Mouse (Mus musculus) hindbrain, postnatal 0 days (tissue): Measurements from ENCODE around the gene Dram2. TPM values are rescaled to one million over a fixed set of nuclear protein-coding genes. Genes with fewer than 3 reads are reported as not detected.

Experiments
- ATAC-seq: fragments of 200-750 bp; cut with Nextera tagmentation; 2 replicates; pipeline ENCODE4 v1.8.0; 2017; ENCODE audit warnings: mild to moderate bottlenecking, moderate TSS enrichment, moderate library complexity
- DNase-seq: peaks from one replicate; pipeline ENCODE4 v3.0.0-alpha.2; 2015; ENCODE audit warnings: low spot score
- H3K27ac ChIP-seq: fragments of 300-500 bp; sonication (generic); 2 replicates; pipeline ENCODE4 v1.5.1; 2014; ENCODE audit warnings: mild to moderate bottlenecking
- H3K27me3 ChIP-seq: fragments of 300-500 bp; sonication (generic); 2 replicates; pipeline ENCODE4 v1.6.1; 2014; ENCODE audit warnings: low read length, mixed read lengths; ENCODE audit not compliant: insufficient read depth
- H3K36me3 ChIP-seq: fragments of 300-500 bp; sonication (generic); 2 replicates; pipeline ENCODE4 v1.6.1; 2014; ENCODE audit warnings: low read length, mixed read lengths; ENCODE audit not compliant: insufficient read depth
- H3K4me1 ChIP-seq: fragments of 300-500 bp; sonication (generic); 2 replicates; pipeline ENCODE4 v1.6.1; 2014; ENCODE audit warnings: antibody characterized with exemption, low read length, mixed read lengths; ENCODE audit not compliant: insufficient read depth
- H3K4me2 ChIP-seq: fragments of 300-500 bp; sonication (generic); 2 replicates; pipeline ENCODE4 v1.6.1; 2014; ENCODE audit warnings: low read depth, mild to moderate bottlenecking, low read length, moderate library complexity, mixed read lengths
- H3K4me3 ChIP-seq: fragments of 300-500 bp; sonication (generic); 2 replicates; pipeline ENCODE4 v1.5.1; 2014; ENCODE audit warnings: low read length
- H3K9ac ChIP-seq: fragments of 300-500 bp; sonication (generic); replicated peaks from 2 replicates; pipeline ENCODE4 v1.6.1; 2014; ENCODE audit warnings: mild to moderate bottlenecking, low read length, moderate library complexity, mixed read lengths
- H3K9me3 ChIP-seq: fragments of 300-500 bp; sonication (generic); 2 replicates; pipeline ENCODE4 v1.6.1; 2016; ENCODE audit warnings: low read length, mixed read lengths
- CTCF ChIP-seq: IDR thresholded peaks from 2 replicates; pipeline ENCODE4 v1.5.1; 2016; ENCODE audit warnings: antibody characterized with exemption, control low read depth, low read depth
- WGBS: fragments of 180-500 bp; shearing (Covaris S2); extraction: QIAGEN DNeasy Blood & Tissue Kit; methylation state at CpG from one replicate; pipeline ENCODE4 v1.1.7; 2014; 5-methylcytosine and 5-hydroxymethylcytosine counted together
- polyA plus RNA-seq: library from polyadenylated mRNA; unstranded; fragments of >200 nt; fragmentation: Nextera tagmentation; extraction: Ambion mirVana; gene quantifications from 2 replicates; pipeline ENCODE4 v1.2.1, GENCODE M21; 2015
- total RNA-seq: library from RNA; depleted of rRNA; stranded (reverse); fragments of >200 nt; gene quantifications from 2 replicates; pipeline ENCODE4 v1.2.3, GENCODE M21; 2014

Dram2 gene
- total and polyA plus RNA-seq, 2 experiments from 2014 or later, result 49.9 to 69.6 TPM

DNA sequence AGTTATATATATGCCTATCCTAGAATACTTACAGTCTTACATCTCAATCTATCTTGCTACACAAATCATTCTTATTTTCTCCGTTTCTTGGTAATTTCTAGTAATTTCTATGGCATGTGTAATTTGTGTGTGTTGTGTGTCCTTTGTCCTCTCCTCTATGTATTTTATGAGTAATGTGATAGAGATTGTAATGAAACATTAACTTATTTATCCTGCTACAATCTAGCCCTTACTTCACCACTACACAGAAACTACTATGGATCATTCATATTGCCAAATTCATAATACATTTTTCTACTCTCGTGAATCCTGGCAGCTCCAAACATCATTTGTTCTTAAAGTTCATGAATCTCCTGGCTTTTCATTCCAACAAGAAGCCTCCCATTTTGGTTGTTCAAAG is 19.6 kb upstream of the Dram2 start:
- ATAC-seq, result no peak
- Histone ChIP-seq H3K4me3 (no peak overlapping the region), H3K36me3 (no peaks in the 10 kb centered on the region), H3K9me3 (no peaks in the 10 kb centered on the region), H3K27ac (no peak overlapping the region), H3K4me2 (no peak overlapping the region), H3K4me1 (no peaks in the 10 kb centered on the region), H3K9ac (no peak overlapping the region), H3K27me3 (no peaks in the 10 kb centered on the region)
- DNase-seq, result no peak
- TF ChIP-seq CTCF, result no peak
- WGBS, result 94% methylated on average over 2 of the region's 2 CpGs

DNA sequence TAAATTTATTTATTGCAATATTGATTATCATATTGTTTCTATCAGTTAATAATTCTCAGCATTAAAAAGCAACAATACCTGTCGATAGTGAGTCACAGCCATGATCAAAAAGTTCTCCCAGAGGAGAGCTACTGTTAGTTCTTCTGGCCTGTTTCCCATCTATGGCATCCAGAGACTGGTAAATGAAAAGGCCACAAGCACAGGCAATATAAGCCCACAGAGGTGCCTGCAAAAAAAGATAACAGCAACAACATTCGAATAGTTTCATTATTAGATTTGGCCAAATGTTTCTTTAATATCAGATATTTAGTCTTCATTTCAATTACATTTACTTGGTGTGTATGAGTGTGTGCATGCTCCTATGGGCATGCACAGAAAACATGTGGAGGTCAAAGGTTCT is 14.3 kb upstream of the Dram2 start:
- DNase-seq (no peak), ATAC-seq (no peak)
- Histone ChIP-seq H3K4me3 (no peak overlapping the region), H3K27me3 (no peaks in the 10 kb centered on the region), H3K36me3 (no peaks in the 10 kb centered on the region), H3K27ac (no peak overlapping the region), H3K9ac (no peak overlapping the region), H3K9me3 (no peaks in the 10 kb centered on the region), H3K4me2 (no peak overlapping the region), H3K4me1 (no peaks in the 10 kb centered on the region)
- no peak for TF ChIP-seq CTCF
- 86% methylated on average over 2 of the region's 2 CpGs for WGBS

DNA sequence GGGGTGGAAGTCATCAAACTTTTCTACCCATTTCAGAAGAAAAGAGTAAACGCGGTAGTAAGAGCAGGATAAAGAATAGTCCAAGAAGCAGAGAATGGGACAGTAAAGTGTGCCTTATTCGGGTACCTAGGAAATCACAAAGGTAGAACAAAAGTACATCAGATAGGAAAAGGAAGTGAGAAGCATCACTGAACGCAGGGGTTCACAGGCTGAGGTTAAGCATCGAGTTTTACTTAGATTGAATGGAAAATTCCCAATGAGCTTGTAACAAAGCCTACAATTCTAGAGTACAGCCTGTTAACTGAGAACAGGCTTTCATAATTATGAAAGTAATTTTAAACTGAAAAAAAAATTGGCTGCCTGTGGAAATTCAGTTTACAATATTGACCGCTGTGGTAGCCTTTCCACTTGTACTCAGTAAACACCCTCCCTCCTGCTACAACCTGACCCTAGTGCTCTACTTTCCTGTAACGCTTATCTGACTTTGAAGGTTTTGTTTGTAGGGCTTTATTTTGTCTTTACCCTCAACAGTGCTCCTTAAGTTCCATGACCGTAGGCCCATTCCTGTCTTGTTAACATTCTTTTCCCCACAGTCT is 2.8 kb upstream of the Dram2 start:
- ATAC-seq, result no peak
- Histone ChIP-seq H3K9ac (no peak overlapping the region), H3K4me2 (no peak overlapping the region), H3K27me3 (no peaks in the 10 kb centered on the region), H3K36me3 (no peaks in the 10 kb centered on the region), H3K27ac (no peak overlapping the region), H3K9me3 (no peaks in the 10 kb centered on the region), H3K4me1 (peaks cover 7% of the 10 kb centered on the region; the same call in 1 of the 2 replicates), H3K4me3 (no peak overlapping the region)
- 92% methylated on average over 8 of the region's 8 CpGs for WGBS
- no peak for DNase-seq
- TF ChIP-seq CTCF, result no peak

DNA sequence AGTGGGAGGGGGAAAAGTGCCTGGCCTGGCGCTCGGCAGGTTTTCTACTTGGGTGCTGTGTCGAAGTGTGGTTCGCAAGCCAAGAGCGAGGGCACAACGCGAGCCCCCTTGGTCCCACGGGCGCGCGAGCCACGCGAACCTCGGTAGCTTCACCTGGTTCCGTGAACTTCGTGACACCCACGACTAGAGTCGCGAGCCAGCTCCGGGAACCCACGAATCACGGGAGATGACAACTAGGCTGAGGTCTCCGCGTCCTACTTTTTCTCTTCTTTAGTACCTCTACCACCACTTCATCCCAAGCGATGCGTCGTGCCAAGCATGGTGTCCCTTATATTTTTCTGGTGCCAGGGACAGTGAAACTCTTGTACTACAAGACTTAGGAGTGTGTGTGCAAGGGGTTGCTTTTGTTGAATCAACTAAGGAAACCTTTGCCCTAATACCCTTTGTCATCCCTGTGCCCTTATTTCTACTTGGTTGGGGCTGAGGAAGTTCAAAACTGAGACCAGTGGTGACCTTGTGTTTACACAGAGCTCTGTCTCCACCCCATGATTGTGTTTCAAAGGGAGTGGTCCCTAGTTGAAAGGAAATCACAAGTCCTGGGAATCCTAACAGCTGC is 434 bp downstream of the Dram2 start:
- Histone ChIP-seq H3K4me1 (peaks cover 7% of the 10 kb centered on the region; the same call in 1 of the 2 replicates), H3K9me3 (no peaks in the 10 kb centered on the region), H3K4me3 (peak overlapping the region; percentile 68), H3K27me3 (no peaks in the 10 kb centered on the region), H3K9ac (peak overlapping the region; percentile 77), H3K36me3 (no peaks in the 10 kb centered on the region; the same call in 1 of the 2 replicates), H3K4me2 (peak overlapping the region; percentile 81), H3K27ac (peak overlapping the region; percentile 94)
- peak; percentile 55 for ATAC-seq
- peak; percentile 26 for DNase-seq
- TF ChIP-seq CTCF, result no peak
- under 1% methylated on average over 27 of the region's 27 CpGs for WGBS

DNA sequence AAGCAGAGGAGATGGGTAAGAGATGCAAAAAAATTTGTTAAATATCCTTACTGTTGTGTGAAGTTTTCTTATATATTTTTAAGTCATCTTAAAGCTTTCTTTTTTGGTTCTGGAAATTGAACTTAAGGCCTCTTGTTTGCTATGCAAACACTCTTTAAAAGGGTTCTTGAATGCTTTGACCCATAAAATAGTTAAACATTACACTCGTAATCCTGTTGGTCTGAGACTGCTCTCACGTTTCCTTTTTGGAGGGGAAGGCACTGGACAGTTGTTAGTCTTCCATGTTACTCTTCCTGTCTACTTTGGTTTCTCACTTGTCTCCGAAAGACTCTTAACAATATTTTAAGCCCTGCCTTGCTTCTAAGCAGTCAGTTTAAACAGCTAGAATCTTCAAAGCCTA is 1.4 kb downstream of the Dram2 start:
- ATAC-seq (no peak), DNase-seq (no peak)
- no peak overlapping the region for H3K9ac ChIP-seq
- peaks cover 7% of the 10 kb centered on the region; the same call in 1 of the 2 replicates for H3K4me1 ChIP-seq
- H3K36me3 ChIP-seq, result peaks cover 5% of the 10 kb centered on the region
- H3K4me2 ChIP-seq, result peak overlapping the region; percentile 81
- H3K27me3 ChIP-seq, result no peaks in the 10 kb centered on the region
- no peaks in the 10 kb centered on the region for H3K9me3 ChIP-seq
- peak overlapping the region; percentile 68 for H3K4me3 ChIP-seq
- H3K27ac ChIP-seq, result no peak overlapping the region
- 41% methylated on average over 3 of the region's 3 CpGs for WGBS
- no peak for TF ChIP-seq CTCF

DNA sequence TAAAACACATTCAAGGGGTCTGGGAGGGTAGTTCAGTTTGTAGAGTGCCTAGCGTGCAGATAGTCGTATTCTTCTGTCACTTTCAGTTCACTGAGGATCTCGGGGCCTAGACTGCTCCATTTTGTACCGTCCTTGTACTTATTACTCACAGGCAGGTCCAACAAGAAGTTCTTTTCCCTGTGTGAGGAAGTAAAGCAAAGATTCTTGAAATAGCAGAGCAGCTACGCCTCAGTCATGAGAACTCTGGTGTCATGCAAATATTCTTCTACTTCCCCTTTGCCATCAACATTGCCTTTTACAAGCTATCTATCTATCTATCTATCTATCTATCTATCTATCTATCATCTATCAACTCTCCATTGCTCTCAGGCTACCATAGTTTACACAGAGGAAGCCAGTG is 5.8 kb downstream of the Dram2 start:
- TF ChIP-seq CTCF, result no peak
- Histone ChIP-seq H3K4me1 (no peaks in the 10 kb centered on the region), H3K4me3 (no peak overlapping the region), H3K9me3 (no peaks in the 10 kb centered on the region), H3K4me2 (no peak overlapping the region), H3K36me3 (peaks cover 14% of the 10 kb centered on the region), H3K9ac (no peak overlapping the region), H3K27ac (no peak overlapping the region), H3K27me3 (no peaks in the 10 kb centered on the region)
- DNase-seq (no peak), ATAC-seq (no peak)
- 88% methylated on average over 5 of the region's 5 CpGs for WGBS

DNA sequence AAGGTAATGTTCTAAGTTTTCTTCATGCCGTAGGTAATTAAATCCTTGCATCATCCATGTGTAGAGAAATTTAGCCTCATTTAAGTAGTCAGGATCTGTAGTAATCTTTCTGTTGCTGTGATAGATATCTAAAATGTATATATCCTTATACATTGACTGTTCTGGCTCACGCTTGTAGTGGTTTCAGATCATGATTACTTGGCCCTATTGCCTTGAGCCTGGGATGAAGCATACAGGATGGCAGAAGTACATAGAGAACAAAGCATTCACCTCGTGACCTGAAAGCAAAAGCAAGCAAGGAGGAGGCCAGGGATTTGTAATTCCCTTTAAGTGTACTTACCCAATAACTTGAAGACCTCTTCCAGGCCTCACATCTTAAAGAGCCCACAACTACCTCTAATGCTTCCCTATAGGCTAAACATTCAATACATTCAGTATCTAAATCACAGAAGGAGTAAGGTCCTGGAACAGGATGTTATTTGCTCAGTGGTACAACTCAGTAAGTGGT is 8.2 kb downstream of the Dram2 start:
- no peak overlapping the region for H3K4me2 ChIP-seq
- no peak overlapping the region for H3K9ac ChIP-seq
- H3K27me3 ChIP-seq, result no peaks in the 10 kb centered on the region
- no peak overlapping the region for H3K4me3 ChIP-seq
- ATAC-seq (no peak), DNase-seq (no peak)
- 88% methylated on average over 3 of the region's 3 CpGs for WGBS
- H3K9me3 ChIP-seq, result no peaks in the 10 kb centered on the region
- H3K4me1 ChIP-seq, result no peaks in the 10 kb centered on the region
- no peak overlapping the region for H3K27ac ChIP-seq
- no peak for TF ChIP-seq CTCF
- peaks cover 14% of the 10 kb centered on the region for H3K36me3 ChIP-seq
